Comparison of ENCODE assay signal across 30 mouse cellular contexts in genomic region chr10:107506397-107506796, GRCm38 (mm10). TPM values are rescaled to one million over a fixed set of nuclear protein-coding genes. Genes with fewer than 3 reads are reported as not detected.
"Had no signal": no experiment of that assay in that cellular context is flagged by ENCODE, and none has a peak within 500 bp of the region (broad histone marks: within the 10 kb centered on the region; RNA-seq: fewer than 3 reads in every experiment).

No protein-coding gene starts in this region.

- H3K27ac ChIP-seq: kidney, embryonic 15.5 days; limb, embryonic 10.5 days; limb, embryonic 13.5 days; liver, embryonic 12.5 days; liver, embryonic 15.5 days; lung, embryonic 15.5 days; midbrain, embryonic 10.5 days; midbrain, embryonic 15.5 days; neural tube, embryonic 13.5 days; stomach, postnatal 0 days had no signal

- ATAC-seq: liver, embryonic 12.5 days; midbrain, embryonic 15.5 days had no signal

- H3K27me3 ChIP-seq: kidney, embryonic 15.5 days; limb, embryonic 13.5 days; liver, embryonic 12.5 days; liver, embryonic 15.5 days; lung, embryonic 15.5 days; megakaryocyte, embryonic 14.5 days; midbrain, embryonic 15.5 days; neural tube, embryonic 13.5 days had no signal

- H3K9me3 ChIP-seq: kidney, embryonic 15.5 days; limb, embryonic 10.5 days; limb, embryonic 13.5 days; liver, embryonic 12.5 days; liver, embryonic 15.5 days; lung, embryonic 15.5 days; midbrain, embryonic 10.5 days; midbrain, embryonic 15.5 days; neural tube, embryonic 13.5 days had no signal

- H3K9ac ChIP-seq: kidney, embryonic 15.5 days; limb, embryonic 13.5 days; liver, embryonic 12.5 days; liver, embryonic 15.5 days; lung, embryonic 15.5 days; midbrain, embryonic 15.5 days; neural tube, embryonic 13.5 days had no signal

- H3K36me3 ChIP-seq: kidney, embryonic 15.5 days; limb, embryonic 10.5 days; limb, embryonic 13.5 days; liver, embryonic 12.5 days; liver, embryonic 15.5 days; lung, embryonic 15.5 days; midbrain, embryonic 10.5 days; midbrain, embryonic 15.5 days; neural tube, embryonic 13.5 days had no signal

- H3K4me2 ChIP-seq: kidney, embryonic 15.5 days; limb, embryonic 13.5 days; liver, embryonic 12.5 days; liver, embryonic 15.5 days; lung, embryonic 15.5 days; midbrain, embryonic 15.5 days; neural tube, embryonic 13.5 days had no signal

- DNase-seq: kidney, adult 8-10 months; kidney, postnatal 10 days; kidney, postnatal 36 days; liver; lung, adult 18-20 months; lung, postnatal 10 days; lung, postnatal 36 days; retina, postnatal 1 day; right cerebral cortex, postnatal 25 days; thymus, adult 2 months; thymus, postnatal 14 days; thymus, postnatal 4 days had no signal

- H3K4me1 ChIP-seq: kidney, embryonic 15.5 days; limb, embryonic 10.5 days; limb, embryonic 13.5 days; liver, embryonic 12.5 days; liver, embryonic 15.5 days; lung, embryonic 15.5 days; megakaryocyte, embryonic 14.5 days; midbrain, embryonic 10.5 days; midbrain, embryonic 15.5 days; neural tube, embryonic 13.5 days had no signal

- H3K4me3 ChIP-seq: kidney, embryonic 15.5 days; limb, embryonic 10.5 days; limb, embryonic 13.5 days; liver, embryonic 12.5 days; liver, embryonic 15.5 days; lung, embryonic 15.5 days; megakaryocyte, embryonic 14.5 days; midbrain, embryonic 10.5 days; midbrain, embryonic 15.5 days; neural tube, embryonic 13.5 days had no signal

RNA-seq across cellular contexts. Expression of gene Myf6, which starts 11.9 kb away (rescaled TPM):
- total RNA-seq: layer of hippocampus, adult 8-10 months; layer of hippocampus, postnatal 10 days; left cerebral cortex, postnatal 14 days; neutrophil, adult 5-6 weeks had no signal
- polyA plus RNA-seq: liver, embryonic 12.5 days; midbrain, embryonic 10.5 days; midbrain, embryonic 15.5 days; small intestine, adult 2 months; stomach, embryonic 14.5 days; stomach, postnatal 0 days; thymus, adult 2 months had no signal

RNA-seq across cellular contexts. Expression of gene Myf5, which starts 20.5 kb away (rescaled TPM):
- total RNA-seq: layer of hippocampus, adult 8-10 months; layer of hippocampus, postnatal 10 days; left cerebral cortex, adult 8-10 months; left cerebral cortex, postnatal 14 days; neutrophil, adult 5-6 weeks had no signal
- polyA plus RNA-seq: midbrain, embryonic 15.5 days; small intestine, adult 2 months; stomach, postnatal 0 days; thymus, adult 2 months had no signal
